Mouse (Mus musculus) urinary bladder, postnatal 10 days (tissue): ENCODE data around the gene Hbq1a.
A peak's percentile ranks its signal among the peaks of the same experiment; 100 is the strongest.
"Not testable (repeated sequence)": the region's sequence is repeated elsewhere in the genome, so short reads cannot be mapped to it uniquely, and the experiment has no call there.

Experiments
- DNase-seq: peaks from one replicate; pipeline ENCODE4 v3.0.0; 2022; ENCODE audit warnings: low spot score

The Hbq1a gene

DNA sequence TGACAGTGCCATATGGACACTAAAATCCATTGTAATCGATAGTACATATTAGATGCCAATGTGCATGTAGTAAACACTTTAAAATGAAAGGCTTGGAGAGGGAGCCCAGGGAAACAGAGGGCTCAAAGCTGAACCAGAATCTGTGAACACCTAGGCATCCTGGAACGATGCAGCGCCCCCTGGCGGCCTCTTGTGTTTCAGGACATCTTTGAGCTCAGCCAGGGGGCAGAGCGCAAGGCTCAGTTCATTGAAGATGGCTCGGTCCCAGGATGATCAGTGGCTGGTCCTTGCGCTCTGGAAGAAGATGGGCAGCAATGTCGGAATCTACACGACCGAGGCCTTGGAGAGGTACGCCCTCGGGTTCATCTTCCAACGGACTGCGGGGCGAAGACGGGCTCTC, at the start of gene Hbq1a:
Hbq1a (plus strand) TSS at position 205 of the 400 bp plus-strand sequence.
- not testable (repeated sequence) for DNase-seq

- no peak for DNase-seq
Measured at GRCm38 (mm10) chr11:32250880-32251763, 48.7 kb upstream of the Hbq1a start.

DNA sequence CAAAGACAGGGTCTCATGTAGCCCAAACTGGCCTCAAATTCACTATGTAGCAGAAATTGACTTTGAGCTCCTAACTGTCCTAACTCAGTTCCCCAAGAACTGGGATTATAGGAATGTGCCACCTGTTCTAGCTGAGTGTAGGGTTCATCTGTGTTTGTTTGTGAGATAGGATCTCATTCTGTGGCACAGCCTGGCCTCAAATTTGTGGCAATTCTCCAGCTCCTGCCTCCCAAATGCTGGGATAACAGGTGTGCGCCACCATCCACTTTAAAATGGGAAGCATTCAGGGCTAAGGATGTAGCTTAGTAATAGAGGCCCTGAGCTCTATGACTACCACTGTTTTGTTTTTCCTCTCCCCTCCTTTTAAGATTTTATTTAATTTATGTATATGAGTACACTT, 46.7 kb upstream of the Hbq1a start:
- no peak for DNase-seq

DNA sequence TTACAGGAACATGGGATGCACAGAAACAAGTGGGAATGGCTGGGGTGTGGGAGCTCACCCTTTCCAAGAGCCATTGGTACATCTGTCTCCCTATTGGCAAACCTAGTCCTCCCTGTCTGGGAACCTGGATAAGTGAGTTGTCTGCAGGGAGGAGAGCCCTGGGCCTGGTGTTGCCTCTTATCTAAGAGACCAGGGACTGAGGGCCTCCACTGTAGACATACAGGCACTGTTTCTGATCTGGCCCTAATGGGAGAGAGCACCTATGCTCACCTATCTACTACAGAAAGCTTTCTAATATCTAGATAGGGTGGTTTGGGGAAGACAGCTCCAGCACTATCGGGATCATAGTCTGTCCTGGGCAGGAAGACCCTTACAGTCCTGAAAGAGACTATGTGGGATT, 43.7 kb upstream of the Hbq1a start:
- DNase-seq = no peak

DNA sequence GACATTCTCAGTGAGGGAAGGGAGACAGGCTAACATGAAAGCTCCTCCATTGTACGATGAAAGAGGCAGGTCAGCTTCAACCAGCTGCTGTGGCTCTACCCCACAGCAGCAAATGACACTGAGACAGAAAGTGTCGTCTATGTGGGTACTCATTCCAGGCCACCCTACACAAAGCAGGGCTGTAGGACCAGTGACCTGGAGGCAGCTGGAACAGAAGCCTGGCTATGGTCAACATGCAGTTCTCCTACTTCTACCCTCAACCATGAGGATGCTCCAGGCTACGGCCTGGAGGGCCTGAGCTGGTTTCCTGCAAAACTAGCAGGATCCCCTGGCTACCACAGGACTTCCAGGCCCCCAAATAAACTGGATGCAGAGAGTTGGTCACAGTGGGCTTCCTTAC, 43.3 kb upstream of the Hbq1a start:
- no peak for DNase-seq

GRCm38 (mm10) chr11:32262674-32263415, 37.0 kb upstream of the Hbq1a start:
- DNase-seq = no peak

DNA sequence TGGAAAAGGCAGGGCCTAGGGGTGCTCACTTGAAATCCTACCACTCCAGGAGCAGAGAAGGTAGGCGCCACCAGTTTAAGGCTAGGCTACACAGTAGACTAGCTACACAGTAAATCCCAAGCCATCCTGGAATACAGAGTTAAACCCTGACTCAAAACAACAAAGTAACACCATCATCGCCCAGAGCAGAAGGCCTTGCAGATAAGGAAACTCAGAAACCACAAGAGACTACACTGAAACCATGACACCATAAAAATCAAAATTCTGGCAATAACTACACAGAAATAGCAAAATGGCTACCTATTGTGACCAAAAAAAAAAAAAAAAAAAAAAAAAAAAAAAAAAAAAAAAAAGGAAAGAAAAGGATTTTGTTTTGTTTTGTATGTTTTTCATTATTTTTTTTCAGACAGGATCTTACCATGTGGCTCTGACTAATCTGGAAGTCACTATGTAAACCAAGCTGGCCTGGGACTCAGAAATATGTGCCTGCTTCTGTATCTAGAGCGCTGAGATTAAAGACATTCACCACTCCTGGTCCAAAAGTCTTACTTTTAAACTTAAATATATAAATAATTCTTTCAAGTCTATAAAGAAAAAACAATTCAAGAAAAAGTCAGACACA, 34.6 kb upstream of the Hbq1a start:
- no peak for DNase-seq

- DNase-seq = no peak
Measured at GRCm38 (mm10) chr11:32266194-32266593, 33.7 kb upstream of the Hbq1a start.

- no peak for DNase-seq
Measured at GRCm38 (mm10) chr11:32266776-32267175, 33.1 kb upstream of the Hbq1a start.

DNA sequence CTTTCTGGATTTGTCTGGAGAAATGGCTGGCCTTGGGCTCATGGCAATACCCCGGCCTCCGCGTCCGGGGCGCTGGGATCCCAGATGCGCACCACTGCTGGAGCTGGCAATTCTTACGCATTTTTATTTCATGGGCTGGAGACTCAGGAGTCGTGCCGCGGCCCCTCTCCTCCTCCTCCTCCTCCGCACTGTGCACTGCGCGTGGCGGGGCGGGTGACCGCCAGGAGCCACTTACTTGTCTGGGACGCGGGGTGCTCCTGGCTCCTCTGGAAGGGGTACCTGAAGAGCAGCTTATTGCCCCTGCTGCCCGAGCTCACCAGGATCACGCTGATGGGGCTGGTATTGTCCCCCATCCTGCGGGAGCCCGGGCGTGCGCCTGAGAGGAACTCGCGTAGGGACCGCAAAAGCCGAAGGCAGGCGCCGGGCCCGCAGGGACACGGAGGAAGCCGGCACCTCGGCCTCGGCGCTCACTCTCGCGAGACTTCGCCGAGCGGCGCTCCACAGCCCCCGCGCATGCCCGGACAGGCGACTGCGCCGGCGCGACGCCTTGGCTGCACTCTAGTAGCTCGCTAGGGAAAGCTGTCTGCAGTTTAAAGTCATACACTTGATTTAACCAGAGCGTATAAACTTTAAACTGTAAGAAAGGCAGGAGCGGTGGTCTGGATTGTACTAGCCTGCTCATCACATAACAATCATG, 32.5 kb upstream of the Hbq1a start, which contains the start of gene Nprl3:
Nprl3 (minus strand) TSS at position 520 of the 697 bp plus-strand sequence.
- peak; percentile 88 for DNase-seq

- no peak for DNase-seq
Measured at GRCm38 (mm10) chr11:32267964-32268363, 31.9 kb upstream of the Hbq1a start.

- DNase-seq = no peak
Measured at GRCm38 (mm10) chr11:32268952-32269351, 30.9 kb upstream of the Hbq1a start.

- no peak for DNase-seq
Measured at GRCm38 (mm10) chr11:32271178-32271577, 28.7 kb upstream of the Hbq1a start.

DNA sequence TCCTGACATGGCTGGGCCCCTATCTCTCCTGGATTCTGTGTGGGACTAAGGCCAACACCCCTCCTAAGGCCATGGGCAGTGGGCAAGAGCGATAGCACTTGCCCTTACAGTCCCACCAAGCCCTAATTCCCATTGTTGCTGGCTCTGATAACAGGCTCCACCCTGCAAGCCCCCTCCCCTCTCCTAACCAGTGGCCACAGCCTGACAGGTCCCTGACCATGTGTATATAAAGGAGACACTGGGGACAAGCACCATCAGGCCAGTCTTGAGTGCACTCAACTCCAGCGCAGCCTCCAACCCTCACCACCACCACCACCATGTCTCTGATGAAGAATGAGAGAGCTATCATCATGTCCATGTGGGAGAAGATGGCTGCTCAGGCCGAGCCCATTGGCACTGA, 23.5 kb upstream of the Hbq1a start, which contains the start of gene Hba-x:
Hba-x (plus strand) TSS at position 54 of the 400 bp plus-strand sequence.
- no peak for DNase-seq

DNA sequence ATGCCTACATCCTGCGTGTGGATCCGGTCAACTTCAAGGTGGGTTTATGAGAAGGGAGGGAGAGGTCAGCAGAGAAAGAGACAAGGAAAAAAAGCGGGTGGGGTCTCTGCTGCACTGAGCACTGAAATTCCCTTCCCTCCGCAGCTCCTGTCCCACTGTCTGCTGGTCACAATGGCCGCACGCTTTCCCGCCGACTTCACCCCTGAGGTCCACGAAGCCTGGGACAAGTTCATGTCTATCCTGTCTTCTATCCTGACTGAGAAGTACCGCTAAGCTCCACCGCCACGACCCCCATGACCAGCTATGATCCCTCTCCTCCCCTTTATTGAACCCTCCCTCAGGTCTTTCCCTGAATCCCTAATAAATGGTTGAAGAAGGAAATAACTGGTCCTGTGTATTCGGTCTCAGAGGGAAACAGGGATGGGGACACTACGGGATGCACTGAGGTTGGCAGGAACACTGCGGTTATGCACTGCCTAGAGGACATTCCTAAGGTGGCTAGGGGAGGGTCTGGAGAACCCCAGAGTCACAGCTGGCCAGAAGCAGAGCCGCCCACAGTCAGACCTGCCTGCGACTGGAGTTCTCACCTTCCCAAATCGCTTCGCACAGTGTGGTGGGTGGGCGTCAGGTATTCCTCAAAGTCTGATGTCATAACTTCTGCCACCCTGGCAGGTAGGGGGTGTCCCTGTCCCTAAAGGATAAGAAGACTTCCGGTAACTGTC, 22.0 kb upstream of the Hbq1a start:
- no peak for DNase-seq

DNA sequence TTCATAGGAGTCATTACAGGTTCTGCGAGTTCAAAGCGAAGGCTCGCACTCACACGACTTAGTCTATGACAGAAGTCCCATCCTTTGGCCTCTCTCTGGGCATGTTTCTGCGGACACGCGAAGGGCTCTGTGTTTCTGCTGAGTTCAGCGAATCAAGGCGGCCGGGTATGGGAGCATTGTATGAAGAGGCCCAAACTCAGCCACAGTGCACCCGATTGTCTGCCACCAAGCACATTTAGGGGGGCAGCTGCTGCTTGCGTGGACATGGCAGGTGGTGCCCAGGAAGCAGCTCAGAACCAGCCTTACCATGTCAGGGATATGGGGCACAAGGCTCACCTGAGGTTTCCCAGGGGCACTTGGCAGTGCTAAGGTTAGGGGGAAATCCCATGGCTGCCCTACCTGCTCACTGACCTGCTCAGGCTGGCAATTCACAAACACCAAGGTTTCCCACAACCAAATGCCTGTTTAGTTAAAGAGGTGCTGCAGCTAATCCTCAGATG, 21.4 kb upstream of the Hbq1a start:
- no peak for DNase-seq

GRCm38 (mm10) chr11:32280646-32281045, 19.2 kb upstream of the Hbq1a start:
- no peak for DNase-seq

GRCm38 (mm10) chr11:32281416-32282144, 18.3 kb upstream of the Hbq1a start:
- no peak for DNase-seq

- DNase-seq = not testable (repeated sequence)
Measured at GRCm38 (mm10) chr11:32283091-32283777, 16.6 kb upstream of the Hbq1a start, which contains the start of gene Hba-a1. Gene Hba-a1, plus strand, starts transcription at chr11:32283511.

- DNase-seq = not testable (repeated sequence)
Measured at GRCm38 (mm10) chr11:32284582-32284981, 15.3 kb upstream of the Hbq1a start.
